In the genomic region with DNA sequence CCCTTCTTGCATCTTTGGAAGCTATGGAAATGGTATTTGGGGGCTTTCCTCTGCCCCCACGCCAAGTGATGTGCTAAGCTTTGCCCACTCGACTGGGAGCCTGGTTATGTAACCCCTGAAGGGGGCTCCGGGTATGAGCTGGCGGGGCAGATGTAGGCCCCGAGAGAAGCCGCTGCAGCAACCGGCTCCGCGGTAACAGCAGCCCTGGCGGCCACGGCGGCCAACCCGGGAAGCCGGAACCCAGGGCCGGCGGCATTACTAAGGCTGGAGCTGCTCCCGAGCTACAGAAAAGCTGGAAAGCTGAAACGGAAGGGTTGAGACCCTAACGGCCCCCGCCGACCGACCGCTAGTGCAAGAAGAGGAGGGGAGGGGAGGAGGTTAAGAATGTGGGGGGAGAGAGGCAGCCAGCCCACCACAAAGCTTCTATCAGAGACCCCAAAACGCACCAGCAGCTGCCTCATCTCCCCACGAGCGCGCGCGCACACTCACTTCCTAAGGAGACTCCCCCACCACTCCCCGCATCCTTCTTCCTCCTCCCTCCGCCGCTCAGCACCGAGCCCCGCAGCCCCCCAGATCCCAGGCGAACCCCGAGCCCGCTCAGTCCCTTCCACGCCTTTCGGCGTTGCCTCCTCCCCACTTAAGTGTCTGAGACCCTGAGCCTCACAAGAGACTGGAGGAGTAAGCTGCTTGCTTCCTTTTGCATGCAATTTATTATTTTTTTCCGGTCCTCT, we compare ENCODE assay signal across 1 mouse cellular context.
TF ChIP-seq lines count a peak whose summit lies in the region.

No protein-coding gene starts in this region.

TF ChIP-seq in CH12.LX, 34 proteins besides CTCF, POLR2A, EP300 and RAD21 (continued from another document):
- TF ChIP-seq UBTF (IDR thresholded peaks at IDR 0.05; ENCODE audit: low read depth, low read length) = peak; percentile 97
